Mouse (Mus musculus): ENCODE data around the gene Lrrn1. TPM values are rescaled to one million over a fixed set of nuclear protein-coding genes. Genes with fewer than 3 reads are reported as not detected.

Gene Lrrn1
- 12.8 and 13.5 TPM in 2 replicates for polyA plus RNA-seq (2014; fragmentation: Nextera tagmentation; extraction: Ambion mirVana)

- 0 out of 2 replicates have a peak, but pooled peaks have one; percentile 3 for TF ChIP-seq CTCF (IDR thresholded peaks at IDR 0.05; ENCODE audit: low read depth)
- no peaks in the 10 kb centered on the region for H3K36me3 ChIP-seq (ENCODE audit: insufficient read depth)
- H3K27ac ChIP-seq (ENCODE audit: low read depth): no peak within 1 kb of the TSS
- H3K27me3 ChIP-seq (ENCODE audit: insufficient read depth, low read length): peaks cover 25% of the 10 kb centered on the region
- ATAC-seq (ENCODE audit: insufficient read depth) (peak; percentile 93), DNase-seq (peak; percentile 73)
- WGBS: 5% methylated on average over 36 of the region's 43 CpGs
- H3K4me1 ChIP-seq (ENCODE audit: insufficient read depth): peaks cover 5% of the 10 kb centered on the region
- H3K9me3 ChIP-seq (ENCODE audit: low read depth, low read length): no peaks in the 10 kb centered on the region
- peak within 1 kb of the TSS; percentile 57 for H3K4me3 ChIP-seq (ENCODE audit: low read depth, low read length)
- H3K4me2 ChIP-seq: peak within 1 kb of the TSS; percentile 98
- H3K9ac ChIP-seq: peak within 1 kb of the TSS; percentile 53
Observed at GRCm38 (mm10) chr6:107528877-107529864, at the start of gene Lrrn1. Gene Lrrn1 (plus strand): TSS chr6:107529768.

GRCm38 (mm10) chr6:107494491-107494890, 35.1 kb upstream of the Lrrn1 start:
- no peaks in the 10 kb centered on the region for H3K9me3 ChIP-seq (ENCODE audit: low read depth, low read length)
- no peaks in the 10 kb centered on the region for H3K36me3 ChIP-seq (ENCODE audit: insufficient read depth)
- ATAC-seq (ENCODE audit: insufficient read depth): no peak
- no peak overlapping the region for H3K27ac ChIP-seq (ENCODE audit: low read depth)
- no peak for DNase-seq
- H3K4me3 ChIP-seq (ENCODE audit: low read depth, low read length): no peak overlapping the region
- no peaks in the 10 kb centered on the region for H3K4me1 ChIP-seq (ENCODE audit: insufficient read depth)
- TF ChIP-seq CTCF (IDR thresholded peaks at IDR 0.05; ENCODE audit: low read depth): no peak
- no peak overlapping the region for H3K4me2 ChIP-seq
- 18% methylated on average over 1 of the region's 1 CpGs for WGBS
- no peak overlapping the region for H3K9ac ChIP-seq
- H3K27me3 ChIP-seq (ENCODE audit: insufficient read depth, low read length): no peaks in the 10 kb centered on the region

GRCm38 (mm10) chr6:107495830-107496229, 33.7 kb upstream of the Lrrn1 start:
- Histone ChIP-seq H3K9me3 (ENCODE audit: low read depth, low read length) (no peaks in the 10 kb centered on the region), H3K4me1 (ENCODE audit: insufficient read depth) (no peaks in the 10 kb centered on the region), H3K36me3 (ENCODE audit: insufficient read depth) (no peaks in the 10 kb centered on the region), H3K9ac (no peak overlapping the region), H3K4me3 (ENCODE audit: low read depth, low read length) (no peak overlapping the region), H3K4me2 (no peak overlapping the region), H3K27me3 (ENCODE audit: insufficient read depth, low read length) (no peaks in the 10 kb centered on the region), H3K27ac (ENCODE audit: low read depth) (no peak overlapping the region)
- WGBS: 85% methylated on average over 1 of the region's 1 CpGs
- DNase-seq (no peak), ATAC-seq (ENCODE audit: insufficient read depth) (no peak)
- TF ChIP-seq CTCF (IDR thresholded peaks at IDR 0.05; ENCODE audit: low read depth): no peak

GRCm38 (mm10) chr6:107513716-107514115, 15.9 kb upstream of the Lrrn1 start:
- WGBS: 64% methylated on average over 4 of the region's 4 CpGs

GRCm38 (mm10) chr6:107523953-107524352, 5.6 kb upstream of the Lrrn1 start:
- no peak for TF ChIP-seq CTCF (IDR thresholded peaks at IDR 0.05; ENCODE audit: low read depth)
- no peak overlapping the region for H3K4me2 ChIP-seq
- no peak overlapping the region for H3K4me3 ChIP-seq (ENCODE audit: low read depth, low read length)
- no peak overlapping the region for H3K9ac ChIP-seq
- H3K27me3 ChIP-seq (ENCODE audit: insufficient read depth, low read length): no peaks in the 10 kb centered on the region
- no peaks in the 10 kb centered on the region for H3K36me3 ChIP-seq (ENCODE audit: insufficient read depth)
- 61% methylated on average over 2 of the region's 2 CpGs for WGBS
- ATAC-seq (ENCODE audit: insufficient read depth): no peak
- no peak overlapping the region for H3K27ac ChIP-seq (ENCODE audit: low read depth)
- H3K4me1 ChIP-seq (ENCODE audit: insufficient read depth): no peaks in the 10 kb centered on the region
- peak; percentile 24 for DNase-seq
- no peaks in the 10 kb centered on the region for H3K9me3 ChIP-seq (ENCODE audit: low read depth, low read length)

More at GRCm38 (mm10) chr6:107513716-107514115, 15.9 kb upstream of the Lrrn1 start:
- Histone ChIP-seq H3K4me2 (no peak overlapping the region), H3K9ac (no peak overlapping the region), H3K27ac (ENCODE audit: low read depth) (no peak overlapping the region), H3K4me3 (ENCODE audit: low read depth, low read length) (no peak overlapping the region), H3K9me3 (ENCODE audit: low read depth, low read length) (no peaks in the 10 kb centered on the region), H3K27me3 (ENCODE audit: insufficient read depth, low read length) (no peaks in the 10 kb centered on the region), H3K4me1 (ENCODE audit: insufficient read depth) (no peaks in the 10 kb centered on the region), H3K36me3 (ENCODE audit: insufficient read depth) (no peaks in the 10 kb centered on the region)
- DNase-seq (no peak), ATAC-seq (ENCODE audit: insufficient read depth) (no peak)
- no peak for TF ChIP-seq CTCF (IDR thresholded peaks at IDR 0.05; ENCODE audit: low read depth)

- peaks cover 5% of the 10 kb centered on the region for H3K4me1 ChIP-seq (ENCODE audit: insufficient read depth)
- no peak for TF ChIP-seq CTCF (IDR thresholded peaks at IDR 0.05; ENCODE audit: low read depth)
- peak; percentile 80 for ATAC-seq (ENCODE audit: insufficient read depth)
- H3K9me3 ChIP-seq (ENCODE audit: low read depth, low read length): no peaks in the 10 kb centered on the region
- H3K4me3 ChIP-seq (ENCODE audit: low read depth, low read length): peak overlapping the region; percentile 57
- WGBS: 0% methylated on average over 34 of the region's 34 CpGs
- DNase-seq: peak; percentile 50
- H3K27me3 ChIP-seq (ENCODE audit: insufficient read depth, low read length): peaks cover 25% of the 10 kb centered on the region
- no peaks in the 10 kb centered on the region for H3K36me3 ChIP-seq (ENCODE audit: insufficient read depth)
- H3K4me2 ChIP-seq: peak overlapping the region; percentile 98
- H3K9ac ChIP-seq: peak overlapping the region; percentile 53
- H3K27ac ChIP-seq (ENCODE audit: low read depth): no peak overlapping the region
Observed at GRCm38 (mm10) chr6:107529911-107530431, 403 bp downstream of the Lrrn1 start.

Measured in lung, embryonic 14.5 days (tissue).